In genomic region chr4:55765780-55766179, GRCm38 (mm10) we compare ENCODE assay signal across 33 mouse cellular contexts.
"Had no signal": no experiment of that assay in that cellular context is flagged by ENCODE, and none has a peak within 500 bp of the region (broad histone marks: within the 10 kb centered on the region; RNA-seq: fewer than 3 reads in every experiment).

No protein-coding gene starts in this region.

- H3K9me3 ChIP-seq: limb, embryonic 10.5 days; limb, embryonic 12.5 days; limb, embryonic 13.5 days; limb, embryonic 15.5 days; liver, embryonic 12.5 days; liver, embryonic 13.5 days; liver, embryonic 15.5 days; lung, embryonic 15.5 days; midbrain, embryonic 10.5 days; midbrain, embryonic 12.5 days; midbrain, embryonic 13.5 days; midbrain, embryonic 15.5 days; neural tube, embryonic 12.5 days; neural tube, embryonic 13.5 days had no signal

- H3K36me3 ChIP-seq: limb, embryonic 10.5 days; limb, embryonic 12.5 days; limb, embryonic 13.5 days; limb, embryonic 15.5 days; liver, embryonic 12.5 days; liver, embryonic 13.5 days; liver, embryonic 15.5 days; lung, embryonic 15.5 days; midbrain, embryonic 10.5 days; midbrain, embryonic 12.5 days; midbrain, embryonic 13.5 days; midbrain, embryonic 15.5 days; neural tube, embryonic 12.5 days; neural tube, embryonic 13.5 days had no signal

- ATAC-seq: liver, embryonic 12.5 days; liver, postnatal 0 days; lung, postnatal 0 days; midbrain, embryonic 13.5 days; midbrain, embryonic 15.5 days; midbrain, embryonic 16.5 days had no signal

- DNase-seq: left cerebral cortex, postnatal 4 days; liver; liver, embryonic 13.5 days; liver, postnatal 0 days; lung, adult 18-20 months; lung, adult 2 months; lung, embryonic 14.5 days; lung, postnatal 10 days; lung, postnatal 14 days; lung, postnatal 36 days; lung, postnatal 4 days; midbrain, embryonic 14.5 days had no signal

- H3K9ac ChIP-seq: limb, embryonic 12.5 days; limb, embryonic 13.5 days; limb, embryonic 15.5 days; liver, embryonic 12.5 days; liver, embryonic 13.5 days; liver, embryonic 14.5 days; liver, embryonic 15.5 days; liver, postnatal 0 days; lung, embryonic 14.5 days; lung, embryonic 15.5 days; midbrain, embryonic 12.5 days; midbrain, embryonic 13.5 days; midbrain, embryonic 15.5 days; neural tube, embryonic 12.5 days; neural tube, embryonic 13.5 days had no signal

- H3K4me3 ChIP-seq: limb, embryonic 10.5 days; limb, embryonic 12.5 days; limb, embryonic 13.5 days; limb, embryonic 15.5 days; liver, embryonic 12.5 days; liver, embryonic 13.5 days; liver, embryonic 15.5 days; lung, embryonic 15.5 days; megakaryocyte, embryonic 14.5 days; midbrain, embryonic 10.5 days; midbrain, embryonic 12.5 days; midbrain, embryonic 13.5 days; midbrain, embryonic 15.5 days; myocyte; neural tube, embryonic 12.5 days; neural tube, embryonic 13.5 days had no signal

- H3K4me1 ChIP-seq: limb, embryonic 10.5 days; limb, embryonic 12.5 days; limb, embryonic 13.5 days; limb, embryonic 15.5 days; liver, embryonic 12.5 days; liver, embryonic 13.5 days; liver, embryonic 15.5 days; lung, embryonic 15.5 days; megakaryocyte, embryonic 14.5 days; midbrain, embryonic 10.5 days; midbrain, embryonic 12.5 days; midbrain, embryonic 13.5 days; midbrain, embryonic 15.5 days; neural tube, embryonic 12.5 days; neural tube, embryonic 13.5 days had no signal

- H3K27ac ChIP-seq: limb, embryonic 10.5 days; limb, embryonic 12.5 days; limb, embryonic 13.5 days; limb, embryonic 15.5 days; liver, embryonic 12.5 days; liver, embryonic 13.5 days; liver, embryonic 14.5 days; liver, embryonic 15.5 days; lung, embryonic 15.5 days; macrophage; midbrain, embryonic 10.5 days; midbrain, embryonic 12.5 days; midbrain, embryonic 13.5 days; midbrain, embryonic 15.5 days; neural tube, embryonic 12.5 days; neural tube, embryonic 13.5 days had no signal

- H3K27me3 ChIP-seq: limb, embryonic 12.5 days; limb, embryonic 13.5 days; limb, embryonic 15.5 days; liver, embryonic 12.5 days; liver, embryonic 13.5 days; liver, embryonic 15.5 days; lung, embryonic 15.5 days; megakaryocyte, embryonic 14.5 days; midbrain, embryonic 12.5 days; midbrain, embryonic 13.5 days; midbrain, embryonic 15.5 days; neural tube, embryonic 12.5 days; neural tube, embryonic 13.5 days had no signal

- H3K4me2 ChIP-seq: limb, embryonic 12.5 days; limb, embryonic 13.5 days; limb, embryonic 15.5 days; liver, embryonic 11.5 days; liver, embryonic 12.5 days; liver, embryonic 13.5 days; liver, embryonic 15.5 days; lung, embryonic 14.5 days; lung, embryonic 15.5 days; midbrain, embryonic 11.5 days; midbrain, embryonic 12.5 days; midbrain, embryonic 13.5 days; midbrain, embryonic 15.5 days; neural tube, embryonic 12.5 days; neural tube, embryonic 13.5 days had no signal
